Mouse (Mus musculus) kidney, embryonic 15.5 days (tissue): ENCODE measurements around the gene Btbd35f3. TPM values are rescaled to one million over a fixed set of nuclear protein-coding genes. Genes with fewer than 3 reads are reported as not detected.
"Not testable (repeated sequence)": the region's sequence is repeated elsewhere in the genome, so short reads cannot be mapped to it uniquely, and the experiment has no call there.

Experiments used
- ATAC-seq: fragments of 200-750 bp; cut with Nextera tagmentation; replicated peaks from 2 replicates; pipeline ENCODE4 v1.8.0; 2017; ENCODE audit warnings: moderate TSS enrichment; ENCODE audit not compliant: low FRiP score
- H3K27ac ChIP-seq: fragments of 300-500 bp; sonication (generic); 2 replicates; pipeline ENCODE4 v1.5.1; 2015; ENCODE audit warnings: mild to moderate bottlenecking, inconsistent platforms
- H3K27me3 ChIP-seq: fragments of 300-500 bp; sonication (generic); 2 replicates; pipeline ENCODE4 v1.6.1; 2015; ENCODE audit warnings: inconsistent platforms
- H3K36me3 ChIP-seq: fragments of 300-500 bp; sonication (generic); 2 replicates; pipeline ENCODE4 v1.6.1; 2015; ENCODE audit warnings: inconsistent platforms
- H3K4me1 ChIP-seq: fragments of 300-500 bp; sonication (generic); 2 replicates; pipeline ENCODE4 v1.6.1; 2015; ENCODE audit warnings: inconsistent platforms
- H3K4me2 ChIP-seq: fragments of 300-500 bp; sonication (generic); 2 replicates; pipeline ENCODE4 v1.6.1; 2015; ENCODE audit warnings: moderate library complexity, mild to moderate bottlenecking, inconsistent platforms
- H3K4me3 ChIP-seq: fragments of 300-500 bp; sonication (generic); replicated peaks from 2 replicates; pipeline ENCODE4 v1.5.1; 2015; ENCODE audit warnings: mild to moderate bottlenecking, inconsistent platforms
- H3K9ac ChIP-seq: fragments of 300-500 bp; sonication (generic); 2 replicates; pipeline ENCODE4 v1.6.1; 2015; ENCODE audit warnings: mild to moderate bottlenecking, inconsistent platforms
- H3K9me3 ChIP-seq: fragments of 300-500 bp; sonication (generic); replicated peaks from 2 replicates; pipeline ENCODE4 v1.6.1; 2016; ENCODE audit warnings: inconsistent platforms
- WGBS: fragments of 180-500 bp; shearing (Covaris S2); methylation state at CpG from one replicate; pipeline ENCODE4 v1.1.7; 2015; ENCODE audit warnings: mixed read lengths; 5-methylcytosine and 5-hydroxymethylcytosine counted together
- polyA plus RNA-seq: library from polyadenylated mRNA; unstranded; fragments of >200 nt; fragmentation: Nextera tagmentation; extraction: Ambion mirVana; gene quantifications from 2 replicates; pipeline ENCODE4 v1.2.1, GENCODE M21; 2015

Btbd35f3 gene
- not detected in 2 replicates for polyA plus RNA-seq

DNA sequence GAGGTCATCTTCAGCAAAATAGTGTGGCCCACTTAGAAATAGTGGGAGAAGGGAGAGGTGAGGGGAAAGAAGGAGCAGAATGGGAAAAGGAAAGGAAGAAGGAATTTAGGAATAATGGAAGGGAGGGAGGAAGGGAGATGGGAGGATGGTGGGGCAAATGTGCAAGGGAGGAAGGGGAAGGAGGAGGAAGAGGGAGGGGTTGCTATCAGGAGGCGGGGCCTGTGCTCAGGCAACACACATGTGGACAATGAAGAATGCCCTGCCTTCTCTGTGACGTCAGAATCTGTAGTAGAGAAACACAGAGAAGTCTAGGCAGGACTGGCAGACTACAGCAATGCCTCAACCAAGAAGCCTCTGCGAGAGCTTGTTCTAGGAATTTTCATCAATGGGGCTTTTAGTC, at the start of gene Btbd35f3:
Gene Btbd35f3, plus strand, starts transcription at position 301 of the 400 bp plus-strand sequence.
- H3K9me3 ChIP-seq, H3K27me3 ChIP-seq, ATAC-seq, H3K36me3 ChIP-seq, H3K27ac ChIP-seq, H3K4me3 ChIP-seq, H3K4me2 ChIP-seq, H3K9ac ChIP-seq, H3K4me1 ChIP-seq: not testable (repeated sequence)
- no CpG with 5 or more reads among the region's 3 CpGs for WGBS

Other genes with a start within 250 kb of the Btbd35f3 start
- not detected in 2 replicates for gene Btbd35f16, start 80.7 kb upstream of the Btbd35f3 start, polyA plus RNA-seq
- not detected in 2 replicates for gene Btbd35f28, start 158.9 kb downstream of the Btbd35f3 start, polyA plus RNA-seq